Mouse (Mus musculus) layer of hippocampus, adult 9-10 months (tissue): ENCODE measurements around the gene Ulk4.

Experiments
- DNase-seq: peaks from one replicate; pipeline ENCODE4 v3.0.0; 2022; ENCODE audit warnings: low spot score

The Ulk4 gene

GRCm38 (mm10) chr9:121277118-121278060 lies at the start of gene Ulk4:
TSS of gene Ulk4 (minus strand) at chr9:121277197.
- peak; percentile 96 for DNase-seq

- no peak for DNase-seq
Observed at GRCm38 (mm10) chr9:121322034-121322433, 45.0 kb upstream of the Ulk4 start.

- DNase-seq = no peak
Observed at GRCm38 (mm10) chr9:121321118-121321517, 44.1 kb upstream of the Ulk4 start.

GRCm38 (mm10) chr9:121320433-121320832 lies 43.4 kb upstream of the Ulk4 start:
- DNase-seq = no peak

GRCm38 (mm10) chr9:121319323-121319966 lies 42.4 kb upstream of the Ulk4 start:
- DNase-seq = no peak

GRCm38 (mm10) chr9:121316621-121317405 lies 39.8 kb upstream of the Ulk4 start:
- no peak for DNase-seq

GRCm38 (mm10) chr9:121315901-121316595 lies 39.1 kb upstream of the Ulk4 start:
- no peak for DNase-seq

- no peak for DNase-seq
Observed at GRCm38 (mm10) chr9:121314541-121315152, 37.6 kb upstream of the Ulk4 start.

- DNase-seq = no peak
Observed at GRCm38 (mm10) chr9:121313656-121314374, 36.8 kb upstream of the Ulk4 start.

- DNase-seq = no peak
Observed at GRCm38 (mm10) chr9:121312237-121312891, 35.4 kb upstream of the Ulk4 start.

GRCm38 (mm10) chr9:121311846-121312236 lies 34.8 kb upstream of the Ulk4 start:
- no peak for DNase-seq

- DNase-seq = no peak
Observed at GRCm38 (mm10) chr9:121310501-121310900, 33.5 kb upstream of the Ulk4 start.

- DNase-seq = no peak
Observed at GRCm38 (mm10) chr9:121309287-121309686, 32.3 kb upstream of the Ulk4 start.

- no peak for DNase-seq
Observed at GRCm38 (mm10) chr9:121305456-121305855, 28.5 kb upstream of the Ulk4 start.

GRCm38 (mm10) chr9:121304520-121304919 lies 27.5 kb upstream of the Ulk4 start:
- no peak for DNase-seq

- DNase-seq = no peak
Observed at GRCm38 (mm10) chr9:121303748-121304147, 26.8 kb upstream of the Ulk4 start.

- no peak for DNase-seq
Observed at GRCm38 (mm10) chr9:121303086-121303485, 26.1 kb upstream of the Ulk4 start.

- DNase-seq = no peak
Observed at GRCm38 (mm10) chr9:121302543-121302942, 25.5 kb upstream of the Ulk4 start.

GRCm38 (mm10) chr9:121301041-121301920 lies 24.3 kb upstream of the Ulk4 start:
- no peak for DNase-seq
